Mouse (Mus musculus): Measurements from ENCODE around the gene Pex16.
A peak's percentile ranks its signal among the peaks of the same experiment; 100 is the strongest.

The Pex16 gene

GRCm38 (mm10) chr2:92370821-92371805 lies 3.4 kb upstream of the Pex16 start:
- peak in 1 of 2 experiments; percentile 33 for DNase-seq

- no peak for DNase-seq
Observed at GRCm38 (mm10) chr2:92371971-92372690, 2.3 kb upstream of the Pex16 start.

GRCm38 (mm10) chr2:92372767-92373436 lies 1.6 kb upstream of the Pex16 start:
- DNase-seq, result peak in 1 of 2 experiments; percentile 50

- no peak for DNase-seq
Observed at GRCm38 (mm10) chr2:92373437-92373813, 1.1 kb upstream of the Pex16 start.

- DNase-seq, result peak; percentile 90 to 92
Observed at GRCm38 (mm10) chr2:92375099-92375623, 685 bp downstream of the Pex16 start.

GRCm38 (mm10) chr2:92375788-92376187 lies 1.3 kb downstream of the Pex16 start:
- DNase-seq, result no peak

- no peak for DNase-seq
Observed at GRCm38 (mm10) chr2:92376300-92376699, 1.8 kb downstream of the Pex16 start.

- DNase-seq, result no peak
Observed at GRCm38 (mm10) chr2:92377320-92377719, 2.8 kb downstream of the Pex16 start.

GRCm38 (mm10) chr2:92379783-92380494 lies 5.5 kb downstream of the Pex16 start:
- no peak for DNase-seq

GRCm38 (mm10) chr2:92380495-92381050 lies 6.1 kb downstream of the Pex16 start:
- DNase-seq, result no peak

- DNase-seq, result no peak
Observed at GRCm38 (mm10) chr2:92381161-92381560, 6.7 kb downstream of the Pex16 start.

GRCm38 (mm10) chr2:92381901-92382588 lies 7.6 kb downstream of the Pex16 start, which contains the start of gene 1700029I15Rik:
TSS of gene 1700029I15Rik (plus strand) at chr2:92382538.
- DNase-seq, result peak; percentile 49 to 58

- DNase-seq, result no peak
Observed at GRCm38 (mm10) chr2:92382759-92383158, 8.3 kb downstream of the Pex16 start.

GRCm38 (mm10) chr2:92384101-92384500 lies 9.6 kb downstream of the Pex16 start:
- no peak for DNase-seq

GRCm38 (mm10) chr2:92385113-92386051 lies 10.9 kb downstream of the Pex16 start:
- peak in 1 of 2 experiments; percentile 42 for DNase-seq

- no peak for DNase-seq
Observed at GRCm38 (mm10) chr2:92386821-92387570, 12.5 kb downstream of the Pex16 start.

GRCm38 (mm10) chr2:92387646-92388045 lies 13.2 kb downstream of the Pex16 start:
- no peak for DNase-seq

- no peak for DNase-seq
Observed at GRCm38 (mm10) chr2:92388081-92388517, 13.6 kb downstream of the Pex16 start.
